Mouse (Mus musculus): ENCODE measurements around the gene Hacd2. TPM values are rescaled to one million over a fixed set of nuclear protein-coding genes. Genes with fewer than 3 reads are reported as not detected.

Hacd2 gene
- total RNA-seq, 4 experiments from 2014 or later: 26.1 to 37.7 (median 30.3) TPM

Other genes starting within 250 kb of the Hacd2 start
- gene Adcy5, start 132.4 kb downstream of the Hacd2 start, total RNA-seq (2022): 100 to 1,000 TPM; 198 to 240 (median 222) TPM

Measured in left cerebral cortex, adult 8-10 months (tissue).